Comparison of ENCODE assay signal across 8 mouse cellular contexts in the genomic region with DNA sequence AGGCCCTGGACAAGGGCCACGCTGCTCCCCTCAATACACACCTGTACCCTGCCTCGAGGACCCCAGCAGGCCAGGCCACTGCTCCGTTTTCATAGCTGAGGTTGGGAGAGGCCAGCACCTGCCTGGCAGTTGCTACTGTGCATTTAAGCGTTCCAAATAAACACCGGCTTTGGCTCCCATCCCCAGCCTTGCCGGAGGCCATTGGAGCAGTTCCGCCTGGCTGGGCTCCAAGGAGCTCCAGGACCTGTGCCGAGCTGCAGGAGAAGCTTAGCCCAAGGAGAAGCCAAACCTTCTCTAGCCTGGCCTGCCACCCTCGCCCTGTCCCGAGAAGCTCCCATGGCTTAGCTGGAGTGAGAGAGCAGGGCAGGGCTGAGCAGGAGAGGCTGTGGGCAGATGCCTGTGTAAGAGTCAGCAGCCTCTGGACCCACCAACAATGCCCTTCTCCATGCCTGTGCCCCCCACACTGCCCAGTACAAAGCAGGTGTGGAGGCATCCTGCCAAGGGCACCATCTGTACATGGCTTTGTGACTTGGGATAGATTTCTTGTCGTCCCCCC. TPM values are rescaled to one million over a fixed set of nuclear protein-coding genes. Genes with fewer than 3 reads are reported as not detected.
DNase-seq lines count a peak whose midpoint lies in the region; ATAC-seq lines count a peak whose summit lies in the region.

No protein-coding gene starts in this region.

- no peak overlapping the region for H3K4me3 ChIP-seq in embryonic facial prominence, embryonic 12.5 days
- H3K4me3 ChIP-seq in heart, embryonic 14.5 days (ENCODE audit: control insufficient read depth in 1 of 2, insufficient read depth in 1 of 2, low read depth in 1 of 2, low read length in 2 of 2) = no peak overlapping the region
- no peak overlapping the region for H3K4me3 ChIP-seq in midbrain, embryonic 16.5 days (ENCODE audit: low read depth, low read length)

- H3K4me1 ChIP-seq in embryonic facial prominence, embryonic 12.5 days = 0 out of 2 replicates have a peak, but pooled peaks cover 3% of the 10 kb centered on the region
- peaks cover 10 to 23% of the 10 kb centered on the region in 2 experiments for H3K4me1 ChIP-seq in heart, embryonic 14.5 days (ENCODE audit: control insufficient read depth in 2 of 2, insufficient read depth in 2 of 2, low read length in 2 of 2)
- peaks cover 10% of the 10 kb centered on the region; the same call in 1 of the 2 replicates for H3K4me1 ChIP-seq in midbrain, embryonic 16.5 days (ENCODE audit: control insufficient read depth, insufficient read depth, low read length)

- 49% methylated on average over 11 of the region's 11 CpGs for WGBS in embryonic facial prominence, embryonic 12.5 days
- 51% methylated on average over 11 of the region's 11 CpGs for WGBS in heart, embryonic 14.5 days
- WGBS in midbrain, embryonic 16.5 days = 40% methylated on average over 11 of the region's 11 CpGs

- no peaks in the 10 kb centered on the region for H3K27me3 ChIP-seq in embryonic facial prominence, embryonic 12.5 days
- no peaks in the 10 kb centered on the region for H3K27me3 ChIP-seq in heart, embryonic 14.5 days (ENCODE audit: control insufficient read depth, insufficient read depth, low read length)
- no peaks in the 10 kb centered on the region for H3K27me3 ChIP-seq in midbrain, embryonic 16.5 days (ENCODE audit: control insufficient read depth, insufficient read depth, low read depth, low read length)

- peak; percentile 54 to 72 for DNase-seq in urinary bladder, postnatal 4 days (ENCODE audit: low spot score in 2 of 2)
- DNase-seq in urinary bladder, postnatal 10 days (ENCODE audit: low spot score) = no peak
- peak; percentile 91 for DNase-seq in kidney, postnatal 14 days
- no peak for DNase-seq in spleen, postnatal 14 days (ENCODE audit: low spot score in 2 of 2)
- DNase-seq in embryo, embryonic 9.5 days (ENCODE audit: extremely low spot score) = no peak

- ATAC-seq in embryonic facial prominence, embryonic 12.5 days (ENCODE audit: insufficient number of reproducible peaks, insufficient read depth, low FRiP score, low TSS enrichment) = peak; percentile 22; the same call in 1 of the 2 replicates
- peak; percentile 22; the same call in 1 of the 2 replicates for ATAC-seq in heart, embryonic 14.5 days (ENCODE audit: insufficient number of reproducible peaks, insufficient read depth, low FRiP score, low read depth)
- ATAC-seq in midbrain, embryonic 16.5 days = peak; percentile 72

- no peaks in the 10 kb centered on the region for H3K36me3 ChIP-seq in embryonic facial prominence, embryonic 12.5 days
- H3K36me3 ChIP-seq in heart, embryonic 14.5 days (ENCODE audit: control insufficient read depth, insufficient read depth, low read length) = no peaks in the 10 kb centered on the region
- no peaks in the 10 kb centered on the region for H3K36me3 ChIP-seq in midbrain, embryonic 16.5 days (ENCODE audit: control insufficient read depth, insufficient read depth, low read length)

- H3K9ac ChIP-seq in embryonic facial prominence, embryonic 12.5 days = no peak overlapping the region
- no peak overlapping the region; the same call in 1 of the 2 replicates for H3K9ac ChIP-seq in heart, embryonic 14.5 days (ENCODE audit: low read length)
- no peak overlapping the region for H3K9ac ChIP-seq in midbrain, embryonic 16.5 days (ENCODE audit: low read depth, low read length)

- H3K4me2 ChIP-seq in embryonic facial prominence, embryonic 12.5 days (replicated peaks) = no peak overlapping the region
- H3K4me2 ChIP-seq in heart, embryonic 14.5 days (ENCODE audit: low read length) = no peak overlapping the region
- H3K4me2 ChIP-seq in midbrain, embryonic 16.5 days (ENCODE audit: low read length) = no peak overlapping the region

- no peak overlapping the region for H3K27ac ChIP-seq in embryonic facial prominence, embryonic 12.5 days
- H3K27ac ChIP-seq in heart, embryonic 14.5 days (replicated peaks in 1 of 2; ENCODE audit: control insufficient read depth in 1 of 2, insufficient read depth in 1 of 2, low read depth in 2 of 2, low read length in 2 of 2) = peak overlapping the region in 1 of 2 experiments; percentile 60; a peak in 2 of 4 replicates
- peak overlapping the region; percentile 50 for H3K27ac ChIP-seq in midbrain, embryonic 16.5 days (ENCODE audit: low read length)

- no peaks in the 10 kb centered on the region for H3K9me3 ChIP-seq in embryonic facial prominence, embryonic 12.5 days
- no peaks in the 10 kb centered on the region for H3K9me3 ChIP-seq in heart, embryonic 14.5 days (ENCODE audit: control insufficient read depth, low read length)
- H3K9me3 ChIP-seq in midbrain, embryonic 16.5 days (replicated peaks; ENCODE audit: control insufficient read depth, low read length, poor library complexity, severe bottlenecking) = no peaks in the 10 kb centered on the region

RNA-seq across cellular contexts. Expression of a gene that starts 39.6 kb away (rescaled TPM):
- polyA plus RNA-seq in embryonic facial prominence, embryonic 12.5 days (2016; fragmentation: Nextera tagmentation; extraction: Ambion mirVana) = 27.3 and 49.1 TPM in 2 replicates
- polyA plus RNA-seq in heart, embryonic 14.5 days (2014; fragmentation: Nextera tagmentation; extraction: Ambion mirVana) = 41.5 and 43.6 TPM in 2 replicates
- 6.7 and 9.2 TPM in 2 replicates for polyA plus RNA-seq in midbrain, embryonic 16.5 days (2015; fragmentation: Nextera tagmentation; extraction: Ambion mirVana)

RNA-seq across cellular contexts. Expression of a gene that starts 56.4 kb away (rescaled TPM):
- polyA plus RNA-seq in embryonic facial prominence, embryonic 12.5 days (2016; fragmentation: Nextera tagmentation; extraction: Ambion mirVana) = 135 and 139 TPM in 2 replicates
- polyA plus RNA-seq in heart, embryonic 14.5 days (2014; fragmentation: Nextera tagmentation; extraction: Ambion mirVana) = 170 and 175 TPM in 2 replicates
- polyA plus RNA-seq in midbrain, embryonic 16.5 days (2015; fragmentation: Nextera tagmentation; extraction: Ambion mirVana) = 169 and 175 TPM in 2 replicates

Comparison
In these comparisons a context has a peak if more than half of its experiments do, and no peak if none do; other contexts are left out.
1. DNase-seq: peak in urinary bladder, postnatal 4 days (2 of 2) and kidney, postnatal 14 days (single experiment); none in urinary bladder, postnatal 10 days (single experiment), spleen, postnatal 14 days (0 of 2) and embryo, embryonic 9.5 days (single experiment).
2. ATAC-seq: peak in every context shown above with its lines; median percentile 72 in midbrain, embryonic 16.5 days; 22 in embryonic facial prominence, embryonic 12.5 days; 22 in heart, embryonic 14.5 days.